Mouse (Mus musculus) intestine, embryonic 16.5 days (tissue): ENCODE results near the gene Gm10721. TPM values are rescaled to one million over a fixed set of nuclear protein-coding genes. Genes with fewer than 3 reads are reported as not detected.
"Not testable (repeated sequence)": the region's sequence is repeated elsewhere in the genome, so short reads cannot be mapped to it uniquely, and the experiment has no call there.

Source experiments
- ATAC-seq: fragments of 200-750 bp; cut with Nextera tagmentation; 2 replicates; pipeline ENCODE4 v1.8.0; 2017; ENCODE audit warnings: moderate TSS enrichment, moderate library complexity
- H3K27ac ChIP-seq: fragments of 300-500 bp; sonication (generic); 2 replicates; pipeline ENCODE4 v1.5.1; 2014; ENCODE audit warnings: mild to moderate bottlenecking, low read length
- H3K27me3 ChIP-seq: fragments of 300-500 bp; sonication (generic); replicated peaks from 2 replicates; pipeline ENCODE4 v1.6.1; 2014; ENCODE audit warnings: low read length, control low read depth, mixed read lengths; ENCODE audit not compliant: control insufficient read depth, insufficient read depth
- H3K36me3 ChIP-seq: fragments of 300-500 bp; sonication (generic); 2 replicates; pipeline ENCODE4 v1.6.1; 2014; ENCODE audit warnings: low read length, control low read depth; ENCODE audit not compliant: control insufficient read depth, insufficient read depth
- H3K4me1 ChIP-seq: fragments of 300-500 bp; sonication (generic); 2 replicates; pipeline ENCODE4 v1.6.1; 2014; ENCODE audit warnings: low read length, control low read depth, mixed read lengths; ENCODE audit not compliant: control insufficient read depth, insufficient read depth
- H3K4me2 ChIP-seq: fragments of 300-500 bp; sonication (generic); 2 replicates; pipeline ENCODE4 v1.6.1; 2014; ENCODE audit warnings: low read depth, low read length, control low read depth
- H3K4me3 ChIP-seq: fragments of 300-500 bp; sonication (generic); 2 replicates; pipeline ENCODE4 v1.5.1; 2014; ENCODE audit warnings: mild to moderate bottlenecking, low read length
- H3K9ac ChIP-seq: fragments of 300-500 bp; sonication (generic); 2 replicates; pipeline ENCODE4 v1.6.1; 2014; ENCODE audit warnings: low read depth, low read length
- H3K9me3 ChIP-seq: fragments of 300-500 bp; sonication (generic); 2 replicates; pipeline ENCODE4 v1.6.1; 2016; ENCODE audit warnings: low read length, control low read depth; ENCODE audit not compliant: control insufficient read depth
- WGBS: fragments of 180-500 bp; shearing (Covaris S2); extraction: QIAGEN DNeasy Blood & Tissue Kit; methylation state at CpG from one replicate; pipeline ENCODE4 v1.1.7; 2014; 5-methylcytosine and 5-hydroxymethylcytosine counted together
- microRNA-seq: library from miRNA; unstranded; fragments of <30 nt; microRNA quantifications from one replicate; pipeline ENCODE4, GENCODE M21; 2016
- polyA plus RNA-seq: library from polyadenylated mRNA; unstranded; fragments of >200 nt; fragmentation: Nextera tagmentation; extraction: Ambion mirVana; gene quantifications from 2 replicates; pipeline ENCODE4 v1.2.1, GENCODE M21; 2015

Gene Gm10721
- polyA plus RNA-seq, 1 experiment from 2014 or later, result not detected

- not testable (repeated sequence) for H3K9me3 ChIP-seq, H3K36me3 ChIP-seq, H3K27me3 ChIP-seq, H3K9ac ChIP-seq, ATAC-seq, H3K27ac ChIP-seq, H3K4me1 ChIP-seq, H3K4me2 ChIP-seq, H3K4me3 ChIP-seq
- 81% methylated on average over 6 of the region's 8 CpGs for WGBS
Observed at GRCm38 (mm10) chr9:3036577-3036976, 23.6 kb downstream of the Gm10721 start, which contains the start of gene Gm10715. Gene Gm10715 (plus strand): TSS chr9:3036877.

- not testable (repeated sequence) for H3K9ac ChIP-seq, H3K27me3 ChIP-seq, H3K9me3 ChIP-seq, ATAC-seq, H3K4me3 ChIP-seq, H3K36me3 ChIP-seq, H3K27ac ChIP-seq, H3K4me1 ChIP-seq, H3K4me2 ChIP-seq
- 66% methylated on average over 4 of the region's 4 CpGs for WGBS
Observed at GRCm38 (mm10) chr9:3038161-3038560, 25.2 kb downstream of the Gm10721 start.

Small RNAs within 50 kb of the gene (microRNA-seq; reads per million reads assigned to microRNA genes)
- gene Mir101c, result not detected

Other genes with a start within 250 kb of the Gm10721 start
- gene Gm10722, start 12.2 kb upstream of the Gm10721 start, polyA plus RNA-seq, result not detected in 2 replicates
- not detected in 2 replicates for gene Gm11168, start 9.8 kb upstream of the Gm10721 start, polyA plus RNA-seq
- not detected in 2 replicates for gene Gm10720, start 2.5 kb downstream of the Gm10721 start, polyA plus RNA-seq
- not detected in 2 replicates for gene Gm10719, start 4.3 kb downstream of the Gm10721 start, polyA plus RNA-seq
- gene Gm10718, start 10.4 kb downstream of the Gm10721 start, polyA plus RNA-seq, result 0.46 TPM in 1 of 2 replicates, not detected in the other
- not detected in 2 replicates for gene Gm10717, start 12.3 kb downstream of the Gm10721 start, polyA plus RNA-seq
- gene Gm17535, start 21.5 kb downstream of the Gm10721 start, polyA plus RNA-seq, result not detected in 2 replicates
- gene Gm10715, start 23.7 kb downstream of the Gm10721 start, polyA plus RNA-seq, result not detected in 2 replicates